Mouse (Mus musculus): ENCODE measurements around the gene Specc1.

Gene Specc1

DNA sequence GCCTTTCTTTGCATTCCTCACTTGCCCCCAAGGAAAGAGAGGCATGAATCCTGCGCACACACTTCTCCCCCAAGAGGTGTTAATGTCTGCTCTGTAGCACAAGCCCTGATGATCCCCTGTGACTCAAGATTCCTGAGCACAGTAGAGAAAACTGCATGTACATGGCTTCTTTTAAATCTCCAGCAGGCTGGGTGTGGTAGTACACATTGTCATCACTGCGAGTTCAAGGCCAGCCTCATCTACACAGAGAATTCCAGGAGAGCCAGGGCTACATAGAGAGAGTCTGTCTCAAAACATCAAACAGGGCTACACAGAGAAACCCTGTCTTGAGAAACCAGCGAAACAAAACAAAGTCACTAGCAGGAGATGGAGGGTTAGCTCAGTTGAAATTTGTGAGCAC is 211.6 kb downstream of the Specc1 start:
- CTCF ChIA-PET = no interaction called here

- CTCF ChIA-PET = no interaction called here
Observed at GRCm38 (mm10) chr11:62177395-62178113, 221.0 kb downstream of the Specc1 start.

GRCm38 (mm10) chr11:62180791-62181190 is 224.2 kb downstream of the Specc1 start:
- CTCF ChIA-PET = no interaction called here

- CTCF ChIA-PET = no interaction called here
Observed at GRCm38 (mm10) chr11:62184900-62185299, 228.3 kb downstream of the Specc1 start.

DNA sequence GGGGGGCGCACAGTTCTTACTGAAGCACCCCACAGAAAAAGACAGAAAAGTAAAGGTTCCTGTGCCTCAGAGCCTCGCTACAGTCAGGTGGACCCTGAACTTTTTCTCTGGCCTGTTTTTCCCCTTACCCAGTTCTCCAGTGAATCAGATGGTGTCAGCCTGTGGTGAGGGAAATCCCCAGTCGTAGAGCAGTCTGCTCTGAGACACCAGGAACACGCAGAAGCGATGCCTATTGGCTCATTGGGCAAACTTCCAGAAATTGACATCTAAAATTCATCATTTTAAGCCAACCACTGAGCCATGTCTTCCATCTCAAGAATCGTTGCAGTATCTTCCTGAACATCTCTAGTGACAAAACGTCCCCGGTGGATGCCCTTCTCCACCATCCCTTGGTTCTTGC is 230.5 kb downstream of the Specc1 start:
- CTCF ChIA-PET = no interaction called here

GRCm38 (mm10) chr11:62192050-62192449 is 235.5 kb downstream of the Specc1 start:
- CTCF ChIA-PET = no interaction called here

DNA sequence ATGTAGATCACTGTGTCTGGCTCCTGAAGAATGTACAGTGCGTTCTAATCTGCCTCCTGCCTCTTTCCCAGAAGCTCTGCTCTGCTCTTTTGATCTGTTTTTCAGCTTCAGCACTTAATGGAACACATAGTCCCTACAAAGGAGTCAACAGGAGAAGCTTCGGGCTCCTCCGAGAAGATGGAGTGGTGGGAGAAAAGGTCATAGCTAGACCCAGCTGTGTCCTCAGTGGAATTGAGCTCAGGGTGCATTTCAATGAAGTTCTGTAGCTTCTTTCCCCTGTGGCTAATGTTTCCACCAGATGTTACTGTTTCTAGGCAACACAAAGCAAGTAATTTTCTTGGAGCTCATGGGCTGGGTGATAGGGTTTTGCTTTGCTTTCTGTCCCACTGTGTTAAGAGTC is 236.6 kb downstream of the Specc1 start:
- CTCF ChIA-PET = no interaction called here

DNA sequence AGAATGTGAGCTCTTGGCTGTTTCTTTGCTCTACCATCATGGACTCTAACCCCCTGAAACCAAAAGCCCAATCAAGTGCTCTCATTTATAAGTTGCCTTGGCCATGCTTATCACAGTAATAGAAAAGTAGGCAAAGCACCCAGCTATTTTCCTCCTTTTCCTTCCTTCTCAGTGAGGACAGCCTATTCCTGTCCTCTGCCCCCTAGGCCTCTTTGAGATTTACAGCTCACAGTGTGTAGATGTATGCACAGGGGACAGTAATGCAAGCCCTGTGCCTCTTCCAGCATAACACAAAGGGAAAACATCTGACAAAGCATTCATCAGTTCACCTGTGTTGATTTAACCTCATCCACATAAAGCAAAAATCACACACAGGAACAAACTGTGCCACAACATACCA is 237.7 kb downstream of the Specc1 start:
- CTCF ChIA-PET = no interaction called here

GRCm38 (mm10) chr11:62200901-62201512 is 244.4 kb downstream of the Specc1 start:
- CTCF ChIA-PET = no interaction called here

DNA sequence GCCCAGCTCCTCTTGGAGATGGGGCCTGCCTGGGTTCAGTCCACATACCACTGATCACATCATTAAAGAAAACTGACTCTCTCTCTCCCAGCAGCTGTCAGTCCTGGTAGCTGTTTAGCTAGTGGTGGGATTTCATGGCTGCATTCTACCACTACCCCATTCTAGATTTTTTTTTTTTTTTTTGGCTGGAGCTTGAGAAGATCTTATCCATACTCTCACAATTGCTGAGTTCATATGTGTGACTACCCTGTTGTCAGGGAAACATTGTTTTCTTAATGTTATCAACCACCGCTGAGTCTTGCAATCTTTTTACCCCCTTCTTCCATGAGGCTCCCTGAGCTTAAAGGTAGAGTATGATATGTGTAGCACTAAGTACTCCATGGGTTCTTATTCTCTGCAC is 246.1 kb downstream of the Specc1 start:
- CTCF ChIA-PET = no interaction called here

- CTCF ChIA-PET = no interaction called here
Observed at GRCm38 (mm10) chr11:62209111-62209510, 252.5 kb downstream of the Specc1 start.

DNA sequence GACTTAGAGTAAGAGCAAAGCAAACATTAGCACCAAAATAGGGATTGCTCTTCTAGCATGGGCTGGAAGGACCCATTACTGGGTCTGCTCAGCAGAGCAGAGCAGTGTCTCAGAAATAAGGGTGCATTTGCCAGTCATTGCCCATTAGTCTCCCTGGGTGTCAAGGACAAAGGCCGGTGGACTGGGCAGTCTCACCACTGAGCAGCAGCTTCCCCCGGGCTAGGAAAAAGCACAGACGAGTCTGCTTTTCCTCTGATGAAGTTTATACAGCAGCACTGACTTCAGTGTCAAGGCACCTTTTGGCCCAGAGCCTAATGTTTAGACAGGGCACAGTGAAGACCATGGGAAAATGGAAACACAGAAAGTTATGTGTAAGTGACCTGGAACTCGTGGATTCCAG is 253.3 kb downstream of the Specc1 start:
- CTCF ChIA-PET = no interaction called here

DNA sequence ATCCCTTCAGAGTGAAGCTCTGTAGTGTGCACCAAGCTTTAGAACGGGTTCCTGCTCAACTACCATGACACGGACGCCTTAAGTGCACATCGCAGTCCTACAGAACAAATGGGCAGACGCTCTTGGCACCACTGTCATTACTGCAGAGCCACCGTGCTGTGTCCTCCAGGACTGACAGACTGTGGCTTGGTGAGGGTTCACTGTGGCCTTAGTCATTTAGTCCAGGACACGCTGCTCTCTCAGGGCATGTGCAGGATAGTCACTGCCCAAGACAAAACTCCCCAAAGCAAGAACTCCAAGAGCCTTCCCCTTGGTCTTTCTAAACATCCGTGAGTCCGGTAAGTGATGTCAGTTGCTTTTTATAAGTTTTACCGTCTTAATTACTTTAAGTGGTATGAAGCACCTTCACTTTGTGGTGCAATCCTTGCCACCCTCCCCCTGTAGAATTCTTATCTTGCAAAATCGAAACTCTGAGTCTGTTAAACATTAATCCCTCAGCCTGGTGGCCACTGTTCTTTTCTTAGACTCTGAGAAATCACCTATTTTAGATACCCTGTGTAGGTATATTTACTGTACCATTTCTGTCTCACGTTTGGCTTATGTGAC is 256.9 kb downstream of the Specc1 start:
- CTCF ChIA-PET = no interaction called here

DNA sequence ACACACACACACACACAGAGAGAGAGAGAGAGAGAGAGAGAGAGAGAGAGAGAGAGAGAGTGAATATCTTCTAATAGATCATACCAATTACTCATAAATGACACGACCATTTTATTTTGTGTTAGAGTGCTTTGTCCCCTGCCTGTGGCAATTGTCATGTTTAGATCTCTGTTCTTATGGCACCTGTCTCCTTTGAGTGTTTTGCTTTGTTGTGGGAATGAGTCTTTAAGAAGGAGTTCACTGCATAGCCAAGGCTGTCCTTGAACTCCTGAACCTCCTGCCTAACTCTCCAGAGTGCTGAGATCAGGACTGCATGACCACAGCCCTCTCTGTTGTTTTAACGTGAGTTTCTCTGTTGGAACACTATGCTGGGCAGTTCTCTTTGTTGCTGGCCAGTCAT is 258.5 kb downstream of the Specc1 start:
- CTCF ChIA-PET = no interaction called here

- CTCF ChIA-PET = interaction anchor here (0.7 kb wide), 1 partner anchor 415 kb away, joined by 4 read pairs; no protein-coding TSS in a partner anchor
Observed at GRCm38 (mm10) chr11:62217751-62218150, 261.2 kb downstream of the Specc1 start.

GRCm38 (mm10) chr11:62220756-62221510 is 264.4 kb downstream of the Specc1 start:
- CTCF ChIA-PET = no interaction called here

DNA sequence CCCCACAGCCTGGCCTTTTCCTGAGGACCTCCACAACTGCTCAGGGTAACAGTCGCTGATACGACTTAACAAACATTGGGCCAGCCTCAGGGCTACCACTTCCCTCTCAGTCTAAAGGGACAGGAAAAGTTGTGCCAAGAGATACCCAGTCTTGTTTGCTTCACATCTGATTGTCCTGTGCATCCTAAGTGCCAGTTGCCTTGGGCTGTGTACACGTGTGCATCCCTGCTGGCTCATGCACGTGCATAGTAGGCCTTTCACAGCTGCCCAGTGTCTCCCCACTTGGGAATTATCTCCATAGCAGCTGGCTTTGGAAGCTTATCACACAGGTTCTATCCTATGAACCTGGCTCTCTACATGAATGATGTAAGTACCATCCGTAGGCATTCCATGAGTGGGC is 266.9 kb downstream of the Specc1 start:
- CTCF ChIA-PET = no interaction called here

GRCm38 (mm10) chr11:62223962-62224361 is 267.4 kb downstream of the Specc1 start:
- CTCF ChIA-PET = no interaction called here

GRCm38 (mm10) chr11:62224797-62225196 is 268.2 kb downstream of the Specc1 start:
- CTCF ChIA-PET = no interaction called here

- CTCF ChIA-PET = no interaction called here
Observed at GRCm38 (mm10) chr11:62240631-62241261, 284.2 kb downstream of the Specc1 start.

DNA sequence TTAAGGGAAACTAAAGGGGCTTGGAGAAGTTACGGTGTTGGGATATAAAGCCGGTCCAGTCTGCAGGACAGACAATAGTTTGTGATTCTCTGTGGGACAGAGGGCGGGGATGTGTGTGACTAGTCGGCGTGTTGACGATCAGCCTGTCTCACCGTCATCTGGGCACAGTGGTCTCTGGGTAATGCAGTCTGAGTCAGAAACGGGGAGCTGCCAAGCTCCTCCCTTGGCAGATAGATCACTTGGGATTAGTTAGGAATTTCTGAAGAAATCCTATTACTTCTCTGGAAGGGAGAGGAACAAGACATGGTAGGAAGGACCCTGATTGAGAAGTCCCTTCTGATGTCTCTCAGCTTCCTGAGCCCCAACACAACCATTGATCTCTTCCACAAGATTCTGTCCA is 287.3 kb downstream of the Specc1 start:
- CTCF ChIA-PET = no interaction called here

DNA sequence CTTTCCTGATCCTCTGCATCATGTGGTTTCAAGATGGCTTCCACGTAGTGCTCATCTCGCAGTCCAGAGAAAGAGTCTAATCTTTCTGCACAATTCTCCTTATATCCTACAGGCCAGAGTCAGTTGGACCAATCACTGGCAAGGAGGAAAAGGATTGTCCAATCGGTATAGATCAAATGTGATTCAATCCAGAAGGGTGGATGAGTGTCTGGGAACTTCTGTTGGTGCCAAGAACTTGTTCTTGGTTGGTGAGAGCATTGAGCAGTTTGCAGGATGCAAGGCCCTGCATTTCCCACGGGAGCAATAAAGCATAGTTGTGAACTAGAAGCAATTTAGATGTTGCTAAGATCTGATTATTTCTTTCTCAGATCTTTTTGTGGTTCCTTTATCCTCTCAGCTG is 287.9 kb downstream of the Specc1 start:
- CTCF ChIA-PET = no interaction called here

Measured in spleen, embryonic (tissue).